ENCODE assay signal across 34 mouse cellular contexts in genomic region chr3:55481140-55481539, GRCm38 (mm10). TPM values are rescaled to one million over a fixed set of nuclear protein-coding genes. Genes with fewer than 3 reads are reported as not detected.
DNase-seq lines count a peak whose midpoint lies in the region; ATAC-seq and TF ChIP-seq lines count a peak whose summit lies in the region.
"Had no signal": no experiment of that assay in that cellular context is flagged by ENCODE, and none has a peak within 500 bp of the region (broad histone marks: within the 10 kb centered on the region; RNA-seq: fewer than 3 reads in every experiment).

No protein-coding gene starts in this region.

- peak; percentile 36; the same call in 1 of the 2 replicates for ATAC-seq in hindbrain, postnatal 0 days
- no peak; the same call in 1 of the 2 replicates for ATAC-seq in hindbrain, embryonic 16.5 days
- ATAC-seq: forebrain, embryonic 13.5 days; inflammation-experienced regulatory T-cells, adult 6 months had no signal

- no peak overlapping the region for H3K4me2 ChIP-seq in hindbrain, postnatal 0 days (ENCODE audit: low read depth, low read length)
- H3K4me2 ChIP-seq in hindbrain, embryonic 16.5 days (ENCODE audit: low read length) = no peak overlapping the region
- H3K4me2 ChIP-seq: forebrain, embryonic 13.5 days; hindbrain, embryonic 13.5 days; lung, embryonic 14.5 days had no signal

- TF ChIP-seq POLR2A in cerebellum, adult 2 months (IDR thresholded peaks at IDR 0.05; ENCODE audit: borderline replicate concordance, insufficient read depth, low read length) = no peak

- H3K27ac ChIP-seq in cerebellum, adult 2 months (ENCODE audit: insufficient read depth, low read length) = peak overlapping the region; percentile 82
- H3K27ac ChIP-seq in hindbrain, postnatal 0 days = no peak overlapping the region
- H3K27ac ChIP-seq in hindbrain, embryonic 16.5 days (ENCODE audit: low read depth, low read length) = no peak overlapping the region
- peak overlapping the region; percentile 81 for H3K27ac ChIP-seq in limb, embryonic 10.5 days
- H3K27ac ChIP-seq: forebrain, embryonic 13.5 days; heart, embryonic 10.5 days; hindbrain, embryonic 13.5 days; liver, embryonic 14.5 days; stomach, postnatal 0 days had no signal

- WGBS in cerebellum, adult 2 months = 14% methylated on average over 1 of the region's 1 CpGs
- 80% methylated on average over 1 of the region's 1 CpGs for WGBS in hindbrain, postnatal 0 days
- WGBS in hindbrain, embryonic 16.5 days = 87% methylated on average over 1 of the region's 1 CpGs
- WGBS in limb, embryonic 10.5 days = 82% methylated on average over 1 of the region's 1 CpGs

- DNase-seq in cerebellum, adult 2 months = peak in 1 of 2 experiments; percentile 47
- no peak for DNase-seq in cerebellum, adult 8-10 months
- no peak for DNase-seq in hindbrain, postnatal 0 days (ENCODE audit: low spot score)
- DNase-seq in brain, adult 2 months (ENCODE audit: low read depth, low spot score) = peak; percentile 55
- no peak for DNase-seq in limb, embryonic 10.5 days (ENCODE audit: low spot score)
- no peak for DNase-seq in urinary bladder, adult 18-20 months (ENCODE audit: low spot score in 2 of 2)
- DNase-seq: adrenal gland, postnatal 14 days; cerebellum, postnatal 36 days; gastrocnemius, postnatal 10 days; heart, postnatal 4 days; kidney, adult 11 months; kidney, postnatal 36 days; liver; lung, embryonic 14.5 days; lung, postnatal 14 days; midbrain, embryonic 14.5 days; right cerebral cortex, adult 18-20 months; spleen, adult 18-20 months; thymus, postnatal 4 days had no signal

- H3K36me3 ChIP-seq in hindbrain, postnatal 0 days (ENCODE audit: insufficient read depth, low read length) = peaks cover 4% of the 10 kb centered on the region; the same call in 1 of the 2 replicates
- peaks cover 10% of the 10 kb centered on the region for H3K36me3 ChIP-seq in hindbrain, embryonic 16.5 days (ENCODE audit: control insufficient read depth, insufficient read depth, low read length)
- H3K36me3 ChIP-seq in limb, embryonic 10.5 days = 0 out of 2 replicates have a peak, but pooled peaks cover 3% of the 10 kb centered on the region
- H3K36me3 ChIP-seq: heart, embryonic 10.5 days had no signal

- TF ChIP-seq CTCF in cerebellum, adult 2 months (IDR thresholded peaks at IDR 0.05; ENCODE audit: borderline replicate concordance, insufficient read depth, low read depth, low read length) = no peak
- TF ChIP-seq CTCF in hindbrain, postnatal 0 days (IDR thresholded peaks at IDR 0.05; ENCODE audit: low read depth) = no peak

- peaks cover 30% of the 10 kb centered on the region for H3K4me1 ChIP-seq in cerebellum, adult 2 months (ENCODE audit: control insufficient read depth, insufficient read depth, low read length)
- H3K4me1 ChIP-seq in hindbrain, postnatal 0 days (ENCODE audit: insufficient read depth, low read length) = no peaks in the 10 kb centered on the region
- H3K4me1 ChIP-seq in hindbrain, embryonic 16.5 days (ENCODE audit: control insufficient read depth, insufficient read depth, low read depth, low read length) = no peaks in the 10 kb centered on the region
- peaks cover 42% of the 10 kb centered on the region for H3K4me1 ChIP-seq in limb, embryonic 10.5 days
- H3K4me1 ChIP-seq: forebrain, embryonic 13.5 days; heart, embryonic 10.5 days had no signal

- no peak overlapping the region for H3K4me3 ChIP-seq in cerebellum, adult 2 months (replicated peaks; ENCODE audit: insufficient read depth, low read depth, low read length)
- no peak overlapping the region for H3K4me3 ChIP-seq in hindbrain, postnatal 0 days (ENCODE audit: low read length)
- no peak overlapping the region for H3K4me3 ChIP-seq in hindbrain, embryonic 16.5 days (ENCODE audit: low read length)
- no peak overlapping the region for H3K4me3 ChIP-seq in limb, embryonic 10.5 days
- H3K4me3 ChIP-seq: forebrain, embryonic 13.5 days; heart, embryonic 10.5 days; hindbrain, embryonic 13.5 days had no signal

- H3K27me3 ChIP-seq in cerebellum, adult 2 months (ENCODE audit: control insufficient read depth, insufficient read depth, low read length) = no peaks in the 10 kb centered on the region
- no peaks in the 10 kb centered on the region for H3K27me3 ChIP-seq in hindbrain, postnatal 0 days (ENCODE audit: insufficient read depth, low read length)
- H3K27me3 ChIP-seq in hindbrain, embryonic 16.5 days (replicated peaks; ENCODE audit: control insufficient read depth, insufficient read depth, low read length) = no peaks in the 10 kb centered on the region
- H3K27me3 ChIP-seq in limb, embryonic 10.5 days (ENCODE audit: low read depth, poor library complexity, severe bottlenecking) = no peaks in the 10 kb centered on the region
- H3K27me3 ChIP-seq: forebrain, embryonic 13.5 days; hindbrain, embryonic 13.5 days had no signal

- H3K9me3 ChIP-seq in hindbrain, postnatal 0 days (ENCODE audit: low read length) = no peaks in the 10 kb centered on the region
- H3K9me3 ChIP-seq in hindbrain, embryonic 16.5 days (ENCODE audit: control insufficient read depth, low read length) = no peaks in the 10 kb centered on the region
- H3K9me3 ChIP-seq in limb, embryonic 10.5 days (replicated peaks) = no peaks in the 10 kb centered on the region
- H3K9me3 ChIP-seq: forebrain, embryonic 13.5 days; heart, embryonic 10.5 days; hindbrain, embryonic 13.5 days had no signal

- no peak overlapping the region for H3K9ac ChIP-seq in hindbrain, postnatal 0 days (replicated peaks; ENCODE audit: low read length)
- H3K9ac ChIP-seq in hindbrain, embryonic 16.5 days (ENCODE audit: low read depth, low read length) = no peak overlapping the region
- H3K9ac ChIP-seq: forebrain, embryonic 13.5 days; hindbrain, embryonic 13.5 days; liver, embryonic 14.5 days; lung, embryonic 14.5 days had no signal

RNA-seq across cellular contexts. Expression of gene Gm21954, which starts 9.1 kb away (rescaled TPM):
- not detected in 2 replicates for polyA plus RNA-seq in cerebellum, adult 2 months (2012; rRNA removed)
- total RNA-seq in hindbrain, postnatal 0 days (2014; rRNA removed) = not detected in 2 replicates
- polyA plus RNA-seq in hindbrain, postnatal 0 days (2015; fragmentation: Nextera tagmentation; extraction: Ambion mirVana) = not detected in 2 replicates
- not detected in 2 replicates for polyA plus RNA-seq in hindbrain, embryonic 16.5 days (2015; fragmentation: Nextera tagmentation; extraction: Ambion mirVana)
- polyA plus RNA-seq in limb, embryonic 10.5 days (2016; fragmentation: Nextera tagmentation; extraction: Ambion mirVana) = not detected in 2 replicates
- total RNA-seq: adrenal gland, postnatal 14 days; gastrocnemius, postnatal 10 days; heart, postnatal 4 days; left cerebral cortex, postnatal 10 days; MEL; monocyte, adult 5-6 weeks had no signal
- polyA plus RNA-seq: forebrain, embryonic 13.5 days; gonadal fat pad, adult 2 months; heart, embryonic 10.5 days; heart, embryonic 16.5 days; hindbrain, embryonic 13.5 days; inflammation-experienced regulatory T-cells, adult 6 months; kidney, embryonic 16.5 days; limb, embryonic 11.5 days; liver, embryonic 14.5 days; lung, embryonic 14.5 days; midbrain, embryonic 14.5 days; stomach, postnatal 0 days; thymus, postnatal 0 days had no signal

Comparison
In these comparisons a context has a peak if more than half of its experiments do, and no peak if none do; other contexts are left out.
1. H3K27ac ChIP-seq: peak in cerebellum, adult 2 months (single experiment) and limb, embryonic 10.5 days (single experiment); none in hindbrain, postnatal 0 days (single experiment) and hindbrain, embryonic 16.5 days (single experiment).